Mouse (Mus musculus) gastrocnemius, adult 2 months (tissue): Measurements from ENCODE around the gene Lmtk3. TPM values are rescaled to one million over a fixed set of nuclear protein-coding genes. Genes with fewer than 3 reads are reported as not detected.

Experiments
- DNase-seq: peaks from one replicate; pipeline ENCODE4 v3.0.0; 2022
- H3K27ac ChIP-seq: fragments of 200-600 bp; 2 replicates; pipeline ENCODE4 v1.8.1; 2022; ENCODE audit warnings: mild to moderate bottlenecking
- H3K4me3 ChIP-seq: fragments of 200-600 bp; 2 replicates; pipeline ENCODE4 v1.8.1; 2022; ENCODE audit warnings: mild to moderate bottlenecking, moderate library complexity
- CTCF ChIP-seq: fragments of 200-600 bp; IDR thresholded peaks from 2 replicates; pipeline ENCODE4 v1.8.1; 2022; ENCODE audit warnings: antibody characterized with exemption, mild to moderate bottlenecking, moderate library complexity
- intact Hi-C: fragments of 180-260 bp; cut with DNase I; formaldehyde crosslinking; loops from one replicate; pipeline ENCODE4 v1.15.1; 2025
- total RNA-seq, 2 experiments: library from RNA; stranded (reverse); gene quantifications; 2 replicates each; pipeline ENCODE4 v1.2.3; 2021

Lmtk3 gene
- total RNA-seq, 2 experiments from 2014 or later = 0.06 TPM; not detected in 1

GRCm38 (mm10) chr7:45759400-45759799, 24.1 kb upstream of the Lmtk3 start:
- H3K4me3 ChIP-seq = no peak overlapping the region
- no peak for DNase-seq
- no peak overlapping the region for H3K27ac ChIP-seq
- TF ChIP-seq CTCF = no peak
- intact Hi-C loops = no loop called here

- intact Hi-C loops = no loop called here
- H3K4me3 ChIP-seq = no peak overlapping the region
- TF ChIP-seq CTCF = no peak
Measured at GRCm38 (mm10) chr7:45760151-45760550, 23.4 kb upstream of the Lmtk3 start.

GRCm38 (mm10) chr7:45765995-45766394, 17.5 kb upstream of the Lmtk3 start:
- intact Hi-C loops = no loop called here
- no peak for TF ChIP-seq CTCF
- no peak overlapping the region for H3K4me3 ChIP-seq
- H3K27ac ChIP-seq = no peak overlapping the region
- no peak for DNase-seq

More at GRCm38 (mm10) chr7:45760151-45760550, 23.4 kb upstream of the Lmtk3 start:
- no peak for DNase-seq
- no peak overlapping the region for H3K27ac ChIP-seq

GRCm38 (mm10) chr7:45766764-45767163, 16.8 kb upstream of the Lmtk3 start:
- H3K27ac ChIP-seq = no peak overlapping the region
- no peak overlapping the region for H3K4me3 ChIP-seq
- DNase-seq = no peak
- no peak for TF ChIP-seq CTCF
- intact Hi-C loops = no loop called here

GRCm38 (mm10) chr7:45767500-45767899, 16.0 kb upstream of the Lmtk3 start:
- TF ChIP-seq CTCF = no peak
- Histone ChIP-seq H3K27ac (no peak overlapping the region), H3K4me3 (no peak overlapping the region)
- intact Hi-C loops = no loop called here
- DNase-seq = no peak

- intact Hi-C loops = no loop called here
- DNase-seq = no peak
- TF ChIP-seq CTCF = no peak
Measured at GRCm38 (mm10) chr7:45770427-45771082, 13.0 kb upstream of the Lmtk3 start.

GRCm38 (mm10) chr7:45771101-45771500, 12.4 kb upstream of the Lmtk3 start:
- intact Hi-C loops = no loop called here
- no peak overlapping the region for H3K4me3 ChIP-seq
- DNase-seq = no peak
- TF ChIP-seq CTCF = no peak
- no peak overlapping the region for H3K27ac ChIP-seq

More at GRCm38 (mm10) chr7:45770427-45771082, 13.0 kb upstream of the Lmtk3 start:
- Histone ChIP-seq H3K27ac (no peak overlapping the region), H3K4me3 (no peak overlapping the region)

GRCm38 (mm10) chr7:45775237-45775636, 8.3 kb upstream of the Lmtk3 start:
- no peak for TF ChIP-seq CTCF

GRCm38 (mm10) chr7:45779081-45779641, 4.4 kb upstream of the Lmtk3 start:
- Histone ChIP-seq H3K4me3 (no peak overlapping the region), H3K27ac (no peak overlapping the region)
- DNase-seq = no peak
- intact Hi-C loops = no loop called here
- TF ChIP-seq CTCF = no peak

More at GRCm38 (mm10) chr7:45775237-45775636, 8.3 kb upstream of the Lmtk3 start:
- no peak overlapping the region for H3K27ac ChIP-seq
- DNase-seq = no peak
- no peak overlapping the region for H3K4me3 ChIP-seq
- intact Hi-C loops = no loop called here

- TF ChIP-seq CTCF = no peak
- intact Hi-C loops = loop anchor here (5.0 kb wide), 1 partner anchor 35 kb away; no protein-coding TSS in a partner anchor
Measured at GRCm38 (mm10) chr7:45782271-45782670, 1.3 kb upstream of the Lmtk3 start.

GRCm38 (mm10) chr7:45784524-45785372, 1.2 kb downstream of the Lmtk3 start, which contains the start of gene Sult2b1:
TSS of gene Sult2b1 (minus strand) at chr7:45784669.
- TF ChIP-seq CTCF = no peak
- H3K4me3 ChIP-seq = peak within 1 kb of the TSS; percentile 81
- intact Hi-C loops = loop anchor here (5.0 kb wide), 1 partner anchor 37 kb away; no protein-coding TSS in a partner anchor
- DNase-seq = no peak
- H3K27ac ChIP-seq = peak within 1 kb of the TSS; percentile 54; the same call in 1 of the 2 replicates

More at GRCm38 (mm10) chr7:45782271-45782670, 1.3 kb upstream of the Lmtk3 start:
- H3K27ac ChIP-seq = no peak overlapping the region
- H3K4me3 ChIP-seq = no peak overlapping the region
- no peak for DNase-seq

GRCm38 (mm10) chr7:45785388-45786135, 2.0 kb downstream of the Lmtk3 start:
- Histone ChIP-seq H3K27ac (no peak overlapping the region), H3K4me3 (peak overlapping the region; percentile 50)
- TF ChIP-seq CTCF = no peak
- DNase-seq = no peak
- intact Hi-C loops = no loop called here
